Mouse (Mus musculus) cerebellum, adult 2 months (tissue): ENCODE data around the gene Slc12a9. TPM values are rescaled to one million over a fixed set of nuclear protein-coding genes. Genes with fewer than 3 reads are reported as not detected.

ENCODE experiments used
- DNase-seq, 2 experiments: peaks; one replicate each; pipeline ENCODE4 v3.0.0; 2021
- H3K27ac ChIP-seq: fragments of 200-500 bp; 2 replicates; pipeline ENCODE4 v1.5.1; 2012; ENCODE audit warnings: low read length, control low read depth, inconsistent platforms; ENCODE audit not compliant: insufficient read depth
- H3K27me3 ChIP-seq: fragments of 200-500 bp; 2 replicates; pipeline ENCODE4 v1.6.1; 2012; ENCODE audit warnings: inconsistent platforms, mild to moderate bottlenecking, low read length, moderate library complexity; ENCODE audit not compliant: control insufficient read depth, insufficient read depth
- H3K4me1 ChIP-seq: fragments of 200-500 bp; 2 replicates; pipeline ENCODE4 v1.6.1; 2011; ENCODE audit warnings: low read length; ENCODE audit not compliant: control insufficient read depth, insufficient read depth
- H3K4me3 ChIP-seq: fragments of 200-500 bp; replicated peaks from 2 replicates; pipeline ENCODE3; 2011; ENCODE audit warnings: mild to moderate bottlenecking, low read depth, low read length, control low read depth; ENCODE audit not compliant: insufficient read depth
- CTCF ChIP-seq: fragments of 200-500 bp; IDR thresholded peaks from 2 replicates; pipeline ENCODE4 v1.5.1; 2011; ENCODE audit warnings: low read depth, mild to moderate bottlenecking, control low read depth, low read length, moderate library complexity, borderline replicate concordance; ENCODE audit not compliant: insufficient read depth
- POLR2A ChIP-seq: fragments of 200-500 bp; IDR thresholded peaks from 2 replicates; pipeline ENCODE4 v1.6.1; 2011; ENCODE audit warnings: low read length, control low read depth, borderline replicate concordance; ENCODE audit not compliant: insufficient read depth
- WGBS: fragments of 180-500 bp; shearing (Covaris S2); methylation state at CpG from one replicate; pipeline ENCODE4 v1.1.7; 2018; 5-methylcytosine and 5-hydroxymethylcytosine counted together
- polyA plus RNA-seq: library from polyadenylated mRNA; depleted of rRNA; stranded (reverse); fragments of >200 nt; gene quantifications from 2 replicates; pipeline ENCODE4 v1.2.3, GENCODE M21; 2012; rRNA removed

The Slc12a9 gene
- 31.0 and 31.6 TPM in 2 replicates for polyA plus RNA-seq

DNA sequence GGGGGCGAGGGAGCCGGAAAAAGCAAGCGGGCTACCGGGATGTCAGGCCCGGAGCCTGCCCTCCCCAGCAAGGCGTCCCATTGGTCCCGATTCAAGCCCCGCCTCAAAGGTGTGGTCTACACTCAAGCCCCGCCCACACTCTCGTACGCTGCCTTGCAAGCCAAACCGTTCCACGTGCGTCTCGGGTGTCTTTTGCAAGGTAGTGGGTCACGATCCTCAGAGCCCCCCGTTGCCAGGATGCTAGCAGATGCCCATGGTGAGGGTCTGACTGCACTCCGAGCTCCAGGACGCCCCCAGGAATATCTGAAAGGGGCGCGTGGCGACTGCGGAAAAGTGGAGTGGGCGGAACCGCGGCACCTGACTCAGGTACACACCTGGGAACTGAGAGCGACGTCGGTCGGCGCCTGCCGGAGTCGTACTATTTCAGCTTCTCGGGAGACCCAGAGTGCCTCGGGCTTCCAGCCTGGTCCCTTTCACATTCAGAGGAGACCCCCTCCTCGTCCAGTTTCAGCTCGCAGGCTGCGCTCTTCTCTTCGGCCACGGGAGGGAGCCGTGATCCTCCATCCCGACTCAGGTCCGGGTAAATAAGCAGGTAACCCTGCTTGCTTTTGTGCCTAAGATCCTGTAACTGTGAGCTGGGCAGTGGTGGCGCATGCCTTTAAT lies at the start of gene Slc12a9:
Slc12a9 (minus strand) TSS at position 86 of the 663 bp plus-strand sequence.
- no peak within 1 kb of the TSS; the same call in 1 of the 2 replicates for H3K27ac ChIP-seq
- H3K4me3 ChIP-seq = peak within 1 kb of the TSS; percentile 71
- H3K4me1 ChIP-seq = 0 out of 2 replicates have a peak, but pooled peaks cover 3% of the 10 kb centered on the region
- peak; percentile 90 to 96 for DNase-seq
- no peaks in the 10 kb centered on the region for H3K27me3 ChIP-seq
- TF ChIP-seq POLR2A = peak; percentile 60; the same call in 1 of the 2 replicates
- TF ChIP-seq CTCF = peak; percentile 73
- WGBS = under 1% methylated on average over 44 of the region's 44 CpGs

DNA sequence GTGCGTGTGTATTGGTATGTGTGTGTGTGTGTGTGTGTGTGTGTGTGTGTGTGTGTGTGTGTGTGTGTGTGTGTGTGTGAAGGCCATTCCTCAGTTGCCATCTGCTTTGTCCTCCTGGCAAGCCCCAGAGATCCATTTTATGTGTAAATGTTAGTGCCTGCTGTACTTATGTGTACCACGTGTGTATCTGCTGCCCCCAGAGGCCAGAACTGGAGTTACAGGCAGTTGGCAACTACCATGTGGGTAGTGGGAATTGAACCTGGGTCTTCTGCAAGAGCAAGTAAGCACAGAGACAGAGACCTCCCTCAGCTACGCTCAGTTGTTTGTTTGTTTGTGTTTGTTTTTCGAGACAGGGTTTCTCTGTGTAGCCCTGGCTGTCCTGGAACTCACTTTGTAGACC lies 47.8 kb upstream of the Slc12a9 start:
- peak; percentile 40 to 51 for DNase-seq
- 61% methylated on average over 4 of the region's 4 CpGs for WGBS
- no peak for TF ChIP-seq POLR2A
- TF ChIP-seq CTCF = peak; percentile 69

GRCm38 (mm10) chr5:137377603-137378002 lies 44.2 kb upstream of the Slc12a9 start:
- H3K27me3 ChIP-seq = no peaks in the 10 kb centered on the region
- no peak for DNase-seq
- TF ChIP-seq CTCF = no peak
- no peak for TF ChIP-seq POLR2A
- no peaks in the 10 kb centered on the region for H3K4me1 ChIP-seq
- H3K27ac ChIP-seq = no peak overlapping the region
- no peak overlapping the region for H3K4me3 ChIP-seq
- 29% methylated on average over 11 of the region's 15 CpGs for WGBS

More for the DNA sequence above, 47.8 kb upstream of the Slc12a9 start:
- H3K4me3 ChIP-seq = no peak overlapping the region
- H3K4me1 ChIP-seq = no peaks in the 10 kb centered on the region; the same call in 1 of the 2 replicates
- H3K27ac ChIP-seq = no peak overlapping the region
- no peaks in the 10 kb centered on the region for H3K27me3 ChIP-seq

GRCm38 (mm10) chr5:137377176-137377575 lies 43.8 kb upstream of the Slc12a9 start:
- TF ChIP-seq POLR2A (no peak), CTCF (no peak)
- Histone ChIP-seq H3K27ac (no peak overlapping the region), H3K4me3 (no peak overlapping the region), H3K4me1 (no peaks in the 10 kb centered on the region), H3K27me3 (no peaks in the 10 kb centered on the region)
- no peak for DNase-seq
- 16% methylated on average over 10 of the region's 11 CpGs for WGBS

DNA sequence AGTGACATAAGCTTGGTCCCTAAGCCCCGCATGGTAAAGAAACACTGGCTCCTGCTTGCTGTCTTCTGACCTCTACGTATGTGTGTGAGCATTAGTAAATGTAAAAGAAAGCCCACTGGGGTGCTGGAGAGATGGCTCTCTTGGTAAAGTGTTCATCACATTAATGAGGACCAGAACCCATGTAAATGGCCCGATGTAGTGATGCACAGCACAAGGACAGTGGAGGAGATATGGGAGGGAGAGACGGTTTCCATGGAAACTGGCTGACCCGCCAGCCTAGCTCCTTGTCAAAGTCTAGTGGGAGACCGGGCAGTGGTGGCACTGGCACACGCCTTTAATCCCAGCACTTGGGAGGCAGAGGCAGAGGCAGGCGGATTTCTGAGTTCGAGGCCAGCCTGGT lies 43.3 kb upstream of the Slc12a9 start:
- DNase-seq = no peak
- 27% methylated on average over 9 of the region's 9 CpGs for WGBS

GRCm38 (mm10) chr5:137376198-137376597 lies 42.8 kb upstream of the Slc12a9 start:
- H3K4me1 ChIP-seq = no peaks in the 10 kb centered on the region

More for the DNA sequence above, 43.3 kb upstream of the Slc12a9 start:
- H3K4me3 ChIP-seq = no peak overlapping the region
- no peaks in the 10 kb centered on the region for H3K27me3 ChIP-seq
- no peak for TF ChIP-seq CTCF
- H3K4me1 ChIP-seq = no peaks in the 10 kb centered on the region
- H3K27ac ChIP-seq = no peak overlapping the region

GRCm38 (mm10) chr5:137375627-137376026 lies 42.2 kb upstream of the Slc12a9 start:
- no peaks in the 10 kb centered on the region for H3K27me3 ChIP-seq
- H3K4me1 ChIP-seq = no peaks in the 10 kb centered on the region
- H3K4me3 ChIP-seq = no peak overlapping the region
- DNase-seq = no peak
- H3K27ac ChIP-seq = no peak overlapping the region
- no peak for TF ChIP-seq CTCF
- no peak for TF ChIP-seq POLR2A
- WGBS = 11% methylated on average over 2 of the region's 2 CpGs

More at GRCm38 (mm10) chr5:137376198-137376597, 42.8 kb upstream of the Slc12a9 start:
- 47% methylated on average over 7 of the region's 7 CpGs for WGBS
- DNase-seq = no peak
- no peak overlapping the region for H3K27ac ChIP-seq
- TF ChIP-seq CTCF = no peak
- H3K27me3 ChIP-seq = no peaks in the 10 kb centered on the region
- no peak overlapping the region for H3K4me3 ChIP-seq

GRCm38 (mm10) chr5:137374521-137375080 lies 41.2 kb upstream of the Slc12a9 start:
- TF ChIP-seq CTCF (no peak), POLR2A (no peak)
- no peaks in the 10 kb centered on the region for H3K4me1 ChIP-seq
- 62% methylated on average over 4 of the region's 4 CpGs for WGBS
- no peak for DNase-seq
- H3K27me3 ChIP-seq = no peaks in the 10 kb centered on the region
- H3K27ac ChIP-seq = no peak overlapping the region
- no peak overlapping the region for H3K4me3 ChIP-seq
